Mouse (Mus musculus) left cerebral cortex, adult 2 months (tissue): ENCODE results near the gene Fars2. TPM values are rescaled to one million over a fixed set of nuclear protein-coding genes. Genes with fewer than 3 reads are reported as not detected.

Experiments
- DNase-seq, 2 experiments: peaks; one replicate each; pipeline ENCODE4 v3.0.0; 2021 to 2022; ENCODE audit warnings: low spot score in 2 of 2, mixed read lengths in 1 of 2; ENCODE audit errors: extremely low spot score in 1 of 2
- H3K27ac ChIP-seq: fragments of 200-600 bp; 2 replicates; pipeline ENCODE4 v1.8.1; 2022
- H3K4me3 ChIP-seq: fragments of 200-600 bp; 2 replicates; pipeline ENCODE4 v1.8.1; 2022
- CTCF ChIP-seq: fragments of 200-600 bp; IDR thresholded peaks from 2 replicates; pipeline ENCODE4 v1.8.1; 2022; ENCODE audit warnings: antibody characterized with exemption, mild to moderate bottlenecking, moderate library complexity
- intact Hi-C: fragments of 180-260 bp; cut with DNase I; formaldehyde crosslinking; loops from one replicate; pipeline ENCODE4 v1.15.1; 2025
- total RNA-seq, 2 experiments: library from RNA; stranded (reverse); gene quantifications; 2 replicates each; pipeline ENCODE4 v1.2.3; 2021

Fars2 gene
- total RNA-seq, 2 experiments from 2014 or later = 34.4 to 40.7 TPM

GRCm38 (mm10) chr13:36493762-36494161 is 376.6 kb downstream of the Fars2 start:
- TF ChIP-seq CTCF = no peak
- DNase-seq = no peak
- intact Hi-C loops = loop anchor here (5.0 kb wide), 2 partner anchors 126 to 211 kb away; no protein-coding TSS in a partner anchor
- no peak overlapping the region for H3K4me3 ChIP-seq
- peak overlapping the region; percentile 79 for H3K27ac ChIP-seq

- no peak for TF ChIP-seq CTCF
Observed at GRCm38 (mm10) chr13:36495980-36496379, 378.8 kb downstream of the Fars2 start.

GRCm38 (mm10) chr13:36497346-36497745 is 380.1 kb downstream of the Fars2 start:
- H3K27ac ChIP-seq = no peak overlapping the region
- intact Hi-C loops = no loop called here
- no peak for TF ChIP-seq CTCF
- DNase-seq = no peak
- no peak overlapping the region for H3K4me3 ChIP-seq

More at GRCm38 (mm10) chr13:36495980-36496379, 378.8 kb downstream of the Fars2 start:
- H3K4me3 ChIP-seq = no peak overlapping the region
- DNase-seq = no peak
- no peak overlapping the region for H3K27ac ChIP-seq
- intact Hi-C loops = no loop called here

DNA sequence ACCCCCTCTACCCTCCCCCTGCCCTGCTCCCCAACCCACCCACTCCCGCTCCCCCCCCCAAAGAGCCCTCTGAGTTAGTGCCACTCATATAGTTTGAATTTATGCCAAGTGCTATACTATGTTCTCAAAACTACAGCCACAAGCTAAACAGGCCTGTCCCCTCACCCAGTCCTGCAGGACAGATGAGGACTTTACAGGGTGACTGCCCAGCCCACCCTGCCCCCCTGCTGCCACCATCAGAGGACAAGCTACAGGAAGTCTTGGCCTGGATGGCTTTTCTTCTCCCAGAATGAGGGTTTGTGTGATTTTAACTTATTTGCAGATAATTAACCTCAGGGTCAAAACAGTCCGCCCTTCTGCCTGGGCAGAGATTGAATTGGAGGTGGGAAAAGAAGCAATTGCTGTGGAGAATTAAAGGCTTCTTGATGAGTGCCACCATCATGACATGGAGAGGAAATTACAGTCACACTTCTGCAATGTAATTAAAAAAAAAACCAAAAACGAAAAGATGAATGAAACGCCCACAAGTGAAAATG is 383.2 kb downstream of the Fars2 start:
- Histone ChIP-seq H3K27ac (no peak overlapping the region), H3K4me3 (no peak overlapping the region)
- TF ChIP-seq CTCF = no peak
- DNase-seq = no peak
- intact Hi-C loops = loop anchor here (10.0 kb wide), 1 partner anchor 814 kb away; no protein-coding TSS in a partner anchor

DNA sequence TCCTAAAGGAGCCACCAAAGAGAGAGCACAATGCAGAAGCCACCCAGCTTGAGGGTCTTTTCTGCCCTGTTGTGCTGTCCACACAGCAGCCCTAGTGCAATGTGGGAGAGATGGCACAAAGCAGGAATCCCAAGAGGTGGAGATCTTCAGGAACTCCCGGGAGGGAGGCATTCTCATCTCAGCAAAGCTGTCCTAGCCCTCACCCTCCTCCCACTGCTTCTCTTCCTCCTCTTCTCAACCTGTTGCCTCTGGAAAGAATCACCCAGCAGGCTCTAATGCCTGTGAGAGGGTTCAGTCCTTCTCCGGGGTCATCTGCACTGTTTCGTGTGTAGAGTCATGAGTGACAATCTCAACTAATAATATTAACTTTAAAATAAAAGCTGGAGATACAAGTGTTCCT is 386.3 kb downstream of the Fars2 start:
- intact Hi-C loops = loop anchor here (10.0 kb wide), 1 partner anchor 811 kb away; no protein-coding TSS in a partner anchor
- Histone ChIP-seq H3K4me3 (no peak overlapping the region), H3K27ac (peak overlapping the region; percentile 74)
- no peak for DNase-seq
- TF ChIP-seq CTCF = no peak

- no peak for DNase-seq
- no peak; the same call in 1 of the 2 replicates for TF ChIP-seq CTCF
- intact Hi-C loops = loop anchor here (2.0 to 10.0 kb wide), 3 partner anchors 29 to 811 kb away; no protein-coding TSS in a partner anchor
- Histone ChIP-seq H3K4me3 (no peak overlapping the region), H3K27ac (peak overlapping the region; percentile 74)
Observed at GRCm38 (mm10) chr13:36503991-36504390, 386.8 kb downstream of the Fars2 start.

- no peak overlapping the region for H3K4me3 ChIP-seq
- peak overlapping the region; percentile 79 for H3K27ac ChIP-seq
- no peak for DNase-seq
- intact Hi-C loops = loop anchor here (1.0 to 10.0 kb wide), 4 partner anchors 27 to 809 kb away; no protein-coding TSS in a partner anchor
- no peak for TF ChIP-seq CTCF
Observed at GRCm38 (mm10) chr13:36505730-36506129, 388.5 kb downstream of the Fars2 start.

- intact Hi-C loops = loop anchor here (1.0 to 10.0 kb wide), 2 partner anchors 70 to 808 kb away; no protein-coding TSS in a partner anchor
- no peak overlapping the region for H3K4me3 ChIP-seq
- H3K27ac ChIP-seq = peak overlapping the region; percentile 79
- peak; percentile 46 to 55 for DNase-seq
- peak; percentile 1 for TF ChIP-seq CTCF
Observed at GRCm38 (mm10) chr13:36506315-36506714, 389.1 kb downstream of the Fars2 start.

DNA sequence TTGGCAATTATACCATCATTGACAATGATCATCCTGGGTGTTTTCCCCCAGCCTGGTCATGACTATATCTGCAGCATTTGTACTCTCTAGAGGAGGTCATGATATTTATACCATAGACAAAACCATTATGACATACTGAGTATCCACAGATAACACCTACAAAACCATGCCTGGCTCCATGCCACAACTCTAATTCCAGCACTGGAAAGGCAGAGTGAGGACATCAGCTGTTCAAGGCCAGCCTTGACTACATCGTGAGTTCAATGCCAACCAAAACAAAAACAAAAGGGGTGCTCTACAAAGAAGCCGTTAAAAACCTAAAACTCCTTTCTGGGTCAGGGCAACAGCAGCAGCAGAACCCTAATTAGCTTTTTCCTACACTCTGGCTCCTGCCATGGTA is 392.9 kb downstream of the Fars2 start:
- TF ChIP-seq CTCF = no peak
- Histone ChIP-seq H3K4me3 (no peak overlapping the region), H3K27ac (no peak overlapping the region; the same call in 1 of the 2 replicates)
- DNase-seq = no peak
- intact Hi-C loops = no loop called here

GRCm38 (mm10) chr13:36513126-36513525 is 395.9 kb downstream of the Fars2 start:
- intact Hi-C loops = no loop called here
- H3K27ac ChIP-seq = no peak overlapping the region
- no peak overlapping the region for H3K4me3 ChIP-seq
- no peak for TF ChIP-seq CTCF
- DNase-seq = no peak

DNA sequence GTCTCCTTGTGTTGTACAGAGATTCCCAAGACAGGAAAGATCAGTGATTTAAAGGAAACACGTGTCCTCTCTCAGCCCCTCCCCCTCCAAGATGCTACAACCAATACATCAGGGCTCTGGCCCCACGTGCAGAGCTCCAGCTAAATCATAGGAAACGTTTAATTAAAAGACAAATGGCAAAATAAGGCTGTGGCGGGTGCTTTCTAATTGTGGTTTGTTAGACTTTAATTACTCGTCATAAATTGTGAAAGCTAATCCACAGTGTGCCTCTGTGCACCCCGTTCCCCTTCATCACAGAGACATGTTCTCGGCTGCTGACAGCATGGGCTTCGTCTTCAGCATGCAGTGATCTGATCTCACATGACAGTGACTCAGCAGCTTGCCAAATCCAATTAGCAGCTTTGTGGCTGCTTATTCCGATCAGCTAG is 400.9 kb downstream of the Fars2 start:
- TF ChIP-seq CTCF = no peak
- Histone ChIP-seq H3K4me3 (no peak overlapping the region), H3K27ac (no peak overlapping the region)
- intact Hi-C loops = no loop called here
- peak in 1 of 2 experiments; percentile 20 for DNase-seq

DNA sequence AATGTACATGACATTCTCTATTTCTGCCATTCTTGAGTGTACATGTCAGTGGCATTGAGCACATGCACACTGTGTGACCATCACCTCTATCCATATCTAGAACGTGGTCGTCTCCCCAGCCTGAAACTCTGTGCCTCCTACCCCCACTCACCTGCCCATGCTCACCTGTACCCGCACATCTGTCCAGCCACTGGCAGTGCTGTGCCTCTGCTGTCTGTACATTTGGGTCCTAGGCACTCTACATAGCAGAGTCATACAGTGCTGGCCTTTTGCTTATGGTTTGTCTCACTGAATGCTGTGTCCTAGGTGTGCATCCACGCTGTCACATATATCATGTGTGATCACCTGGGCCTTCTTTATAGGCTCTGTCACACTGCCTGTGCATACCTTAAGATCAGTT is 410.5 kb downstream of the Fars2 start:
- Histone ChIP-seq H3K27ac (peak overlapping the region; percentile 75), H3K4me3 (no peak overlapping the region)
- intact Hi-C loops = no loop called here
- TF ChIP-seq CTCF = no peak
- DNase-seq = no peak

DNA sequence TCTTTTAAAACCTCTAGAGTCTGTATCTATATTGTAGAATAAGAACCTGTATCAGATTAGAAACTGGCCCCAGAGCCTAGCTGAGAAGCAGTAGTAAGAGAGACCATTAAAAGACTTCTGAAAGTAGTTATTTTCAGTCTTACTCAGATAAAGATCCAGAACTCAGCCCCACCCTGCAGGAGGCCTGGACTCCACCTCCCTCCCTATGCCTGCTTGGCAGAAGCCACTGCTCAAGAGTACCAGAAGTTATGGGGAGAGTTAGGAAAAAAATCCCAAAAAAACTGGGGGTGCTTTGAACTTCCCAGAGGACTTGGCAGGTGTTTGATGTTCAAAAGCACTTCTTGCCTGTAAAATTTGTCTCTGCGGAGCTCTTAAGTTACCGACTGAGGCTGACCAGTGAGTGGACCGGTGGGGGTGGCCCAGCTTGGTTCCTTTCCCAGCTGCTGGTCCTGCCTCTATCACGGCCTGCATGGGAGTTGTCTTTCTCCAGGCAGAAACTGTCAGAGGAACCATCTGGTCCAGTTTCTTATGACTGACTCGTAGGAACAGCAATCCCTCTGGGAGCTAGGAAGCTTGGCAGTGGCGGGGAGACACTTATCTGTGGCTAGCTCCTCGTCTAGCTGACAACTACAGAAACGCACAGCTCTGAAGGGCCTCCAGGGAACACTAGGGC is 411.1 kb downstream of the Fars2 start:
- TF ChIP-seq CTCF = no peak
- peak in 1 of 2 experiments; percentile 42 for DNase-seq
- H3K4me3 ChIP-seq = no peak overlapping the region
- intact Hi-C loops = no loop called here
- peak overlapping the region; percentile 75 for H3K27ac ChIP-seq
